Mouse (Mus musculus) gastrocnemius, postnatal 36 days (tissue): ENCODE measurements at regions not wholly inside any gene's neighbourhood (a gene's known extent, or its start where the extent isn't known, plus 50 kb on each side); places are given as distances from the start of the nearest gene placed in this dataset.

Experiments used
- DNase-seq, 2 experiments: peaks; one replicate each; pipeline ENCODE4 v3.0.0; 2022
- intact Hi-C: fragments of 180-260 bp; cut with DNase I; formaldehyde crosslinking; loops from one replicate; pipeline ENCODE4 v1.15.1; 2025

- DNase-seq: no peak
- intact Hi-C loops: no loop called here
These were observed 476.7 kb downstream of the Tmem132b start for GRCm38 (mm10) chr5:126008321-126008720.

DNA sequence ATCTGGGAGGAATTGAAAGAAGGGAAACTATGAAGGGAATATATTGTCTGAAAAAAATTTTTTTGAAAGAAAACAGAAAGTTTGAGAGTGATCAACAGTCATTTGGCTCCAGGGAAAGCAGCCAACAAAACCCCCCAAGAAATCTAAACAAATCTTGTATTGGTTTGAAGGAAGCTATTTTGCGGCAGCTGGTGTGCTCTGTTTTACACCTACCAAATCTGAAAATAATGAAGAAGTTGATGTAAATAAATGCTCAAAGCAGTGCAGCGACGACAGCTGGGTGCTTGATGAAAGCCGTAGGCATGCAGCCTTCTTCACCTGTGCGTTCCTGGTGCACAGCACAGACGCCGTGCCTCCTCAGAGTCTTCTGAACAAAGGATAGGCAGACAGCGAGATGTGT lies 488.2 kb downstream of the Tmem132b start:
- no peak for DNase-seq
- intact Hi-C loops: no loop called here

GRCm38 (mm10) chr5:126023906-126024305 lies 492.3 kb downstream of the Tmem132b start:
- DNase-seq: no peak
- intact Hi-C loops: no loop called here

- intact Hi-C loops: no loop called here
- no peak for DNase-seq
These were observed 503.3 kb downstream of the Tmem132b start for GRCm38 (mm10) chr5:126034846-126035245.

GRCm38 (mm10) chr5:126036686-126037085 lies 505.1 kb downstream of the Tmem132b start:
- no peak for DNase-seq
- intact Hi-C loops: no loop called here

DNA sequence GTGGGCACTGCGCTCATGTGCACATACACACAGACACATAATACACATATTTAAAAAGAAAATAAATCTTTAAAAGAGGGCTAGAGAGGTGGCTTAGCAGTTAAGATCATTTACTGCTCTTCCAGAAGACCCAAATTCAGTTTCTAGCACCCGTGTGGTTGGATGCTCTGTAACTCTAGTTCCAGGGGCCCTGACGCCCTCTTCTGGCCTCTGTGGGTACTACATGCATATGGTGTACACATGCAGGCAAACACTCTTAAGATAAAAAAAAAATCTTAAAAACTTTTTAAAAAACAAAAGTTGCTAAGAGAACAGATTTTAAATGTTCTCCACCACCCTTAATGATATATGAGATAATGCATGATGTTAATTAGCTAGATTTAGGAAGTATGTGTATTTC lies 514.2 kb downstream of the Tmem132b start:
- DNase-seq: no peak
- intact Hi-C loops: no loop called here

- DNase-seq: no peak
- intact Hi-C loops: no loop called here
These were observed 532.1 kb downstream of the Tmem132b start for GRCm38 (mm10) chr5:126063644-126064043.

- intact Hi-C loops: no loop called here
These were observed 547.8 kb downstream of the Tmem132b start for GRCm38 (mm10) chr5:126079281-126079838.

DNA sequence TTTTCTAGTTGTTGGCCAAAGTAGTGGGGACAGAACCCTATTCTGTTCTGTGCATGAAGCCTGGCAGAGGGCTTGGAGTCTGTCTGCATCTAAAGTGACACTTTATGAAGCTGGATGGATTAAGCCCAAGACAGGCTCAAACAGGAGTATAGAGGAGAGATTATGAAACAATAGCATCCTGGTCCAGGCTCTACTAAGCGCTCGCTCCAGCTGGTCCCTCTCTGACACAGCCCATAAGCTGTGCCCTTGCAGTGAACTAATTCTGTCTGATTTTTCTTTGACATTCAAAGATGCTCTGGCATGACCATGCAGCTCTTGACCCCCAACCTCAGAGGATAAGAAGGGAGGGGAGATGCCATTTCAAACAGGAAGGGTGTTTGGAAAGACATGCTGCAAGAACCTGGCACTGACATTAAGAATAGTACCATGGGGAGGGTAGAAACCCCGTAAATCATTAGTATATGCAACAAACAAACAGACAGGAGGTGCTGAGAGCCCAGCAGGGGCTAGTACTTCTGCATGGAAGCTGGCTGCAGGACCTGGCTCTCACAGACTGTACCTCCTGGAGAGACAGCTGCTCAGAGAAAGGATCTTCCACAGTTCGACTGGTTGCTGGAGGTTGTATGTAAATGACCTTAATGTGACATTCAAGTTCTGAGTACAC lies 556.8 kb downstream of the Tmem132b start:
- DNase-seq: no peak
- intact Hi-C loops: no loop called here

More at GRCm38 (mm10) chr5:126079281-126079838, 547.8 kb downstream of the Tmem132b start:
- no peak for DNase-seq

GRCm38 (mm10) chr5:126093196-126093595 lies 561.6 kb downstream of the Tmem132b start:
- intact Hi-C loops: no loop called here
- no peak for DNase-seq

GRCm38 (mm10) chr5:126096616-126097261 lies 565.2 kb downstream of the Tmem132b start:
- intact Hi-C loops: no loop called here
- no peak for DNase-seq

DNA sequence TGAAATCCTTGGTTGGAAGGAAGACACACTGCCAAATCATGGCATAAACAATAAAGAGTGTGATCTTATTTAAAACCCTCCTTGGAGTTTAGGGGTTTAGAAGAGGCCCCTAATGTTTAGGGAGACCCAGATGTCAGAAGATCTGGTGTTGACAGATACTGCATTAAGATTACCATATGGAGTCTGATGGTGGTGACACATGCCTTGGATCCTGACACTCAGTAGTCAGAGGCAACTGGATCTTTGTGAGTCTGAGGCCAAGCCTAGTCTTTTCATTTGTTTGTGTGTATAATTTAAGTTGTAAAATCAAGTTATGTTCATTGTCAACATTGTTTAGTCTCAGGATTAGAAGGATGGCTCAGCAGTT lies 565.7 kb downstream of the Tmem132b start:
- intact Hi-C loops: no loop called here
- no peak for DNase-seq

DNA sequence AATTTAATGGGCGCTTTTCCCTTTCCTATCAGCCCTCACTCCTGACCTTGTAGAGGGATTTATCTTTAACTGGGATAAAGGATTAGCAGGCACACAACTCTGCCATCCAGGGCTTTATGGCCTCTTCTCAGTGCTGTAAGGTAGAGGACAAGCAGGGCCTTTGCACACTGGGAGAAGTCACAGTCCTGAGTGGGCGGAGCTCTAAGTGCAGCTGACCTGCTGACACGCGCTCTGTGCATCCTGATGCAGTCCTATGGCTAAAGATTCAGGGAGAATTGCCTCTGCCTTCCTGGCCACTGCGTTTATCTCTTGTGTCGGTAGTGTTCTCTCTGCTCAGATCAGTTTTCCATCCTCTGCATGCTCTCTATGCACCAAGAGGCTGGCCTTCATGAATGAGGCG lies 566.9 kb downstream of the Tmem132b start:
- intact Hi-C loops: no loop called here
- no peak for DNase-seq

DNA sequence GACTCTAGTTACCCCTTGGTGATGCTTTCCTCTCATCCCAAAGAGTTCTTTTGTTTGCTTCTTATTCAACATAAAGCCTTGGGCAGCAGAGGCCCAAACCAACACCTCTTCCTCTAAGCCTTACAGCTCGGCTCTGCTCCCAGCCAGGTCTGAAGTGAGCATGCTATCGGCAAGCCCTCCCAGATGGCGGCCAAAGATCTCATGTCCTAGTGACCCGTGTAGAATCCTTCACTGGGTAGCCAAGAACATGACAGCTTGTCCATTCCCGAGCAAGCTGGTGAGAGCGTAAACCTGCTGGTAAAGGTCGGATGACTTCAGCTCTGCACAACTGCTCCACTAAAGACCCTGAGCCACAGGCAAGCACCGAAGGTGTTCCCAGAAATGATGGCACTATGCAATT lies 568.4 kb downstream of the Tmem132b start:
- DNase-seq: no peak
- intact Hi-C loops: no loop called here

DNA sequence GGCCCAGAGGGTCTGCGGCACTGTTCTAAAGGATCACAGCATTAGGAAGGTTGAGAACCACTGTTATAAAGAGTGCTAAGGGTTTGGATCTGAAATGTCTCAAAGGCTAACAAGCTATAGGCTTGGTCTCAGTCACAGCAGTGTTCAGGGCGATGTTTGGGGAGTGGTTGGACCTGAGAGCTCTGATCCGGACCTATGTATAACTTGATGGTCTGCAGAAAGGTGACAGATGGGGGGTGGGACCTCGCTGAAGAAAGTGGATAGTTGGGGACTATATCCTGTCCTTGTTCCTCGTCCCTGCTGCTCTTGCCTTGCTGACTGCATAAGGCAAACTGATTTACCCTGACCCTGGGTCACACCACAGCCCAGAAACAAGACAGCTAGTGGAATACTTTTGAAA lies 572.9 kb downstream of the Tmem132b start:
- DNase-seq: no peak
- intact Hi-C loops: no loop called here

DNA sequence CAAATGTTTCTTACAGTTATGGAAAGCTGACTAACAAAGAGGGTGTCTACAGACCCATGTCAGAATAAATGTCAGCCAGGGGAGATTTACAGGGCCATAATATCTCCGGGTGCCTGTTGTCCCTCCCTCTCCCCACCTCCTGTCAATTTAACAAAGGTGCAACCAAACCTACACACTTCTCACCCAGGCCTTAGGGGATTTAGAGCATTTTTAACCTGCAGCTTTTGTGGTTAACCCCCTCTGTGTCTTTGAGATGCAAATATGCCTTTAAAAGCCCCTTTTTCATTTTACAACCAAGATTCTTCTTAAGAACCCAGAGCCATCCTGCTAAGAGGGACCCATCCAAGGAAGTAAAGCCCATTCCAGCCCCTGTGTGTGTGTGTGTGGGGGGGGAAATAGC lies 573.3 kb downstream of the Tmem132b start:
- intact Hi-C loops: no loop called here

GRCm38 (mm10) chr5:126105446-126105845 lies 573.9 kb downstream of the Tmem132b start:
- intact Hi-C loops: no loop called here

More for the DNA sequence above, 573.3 kb downstream of the Tmem132b start:
- DNase-seq: no peak

GRCm38 (mm10) chr5:126107020-126107419 lies 575.4 kb downstream of the Tmem132b start:
- no peak for DNase-seq
- intact Hi-C loops: no loop called here

More at GRCm38 (mm10) chr5:126105446-126105845, 573.9 kb downstream of the Tmem132b start:
- no peak for DNase-seq

DNA sequence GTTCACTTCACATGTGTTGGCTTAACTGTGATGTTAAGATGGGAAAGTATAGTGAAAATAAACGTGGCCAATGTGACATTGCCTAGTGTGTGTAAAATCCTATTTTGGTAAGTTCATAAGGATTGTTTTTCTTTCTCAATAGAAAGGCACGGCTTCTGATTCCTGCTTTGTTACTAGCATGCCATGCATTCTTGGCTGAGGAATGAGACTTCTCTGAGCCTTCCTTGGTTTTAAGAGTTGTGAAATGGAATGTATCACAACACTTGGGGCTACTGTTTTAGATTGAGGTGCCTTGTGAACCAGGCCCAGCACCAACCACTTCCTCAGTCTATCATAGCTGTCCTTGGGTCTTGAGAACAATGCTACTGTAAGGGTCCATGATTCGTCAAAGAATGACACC lies 577.3 kb downstream of the Tmem132b start:
- DNase-seq: no peak
- intact Hi-C loops: no loop called here

GRCm38 (mm10) chr5:126117291-126117690 lies 585.7 kb downstream of the Tmem132b start:
- DNase-seq: no peak
- intact Hi-C loops: no loop called here

DNA sequence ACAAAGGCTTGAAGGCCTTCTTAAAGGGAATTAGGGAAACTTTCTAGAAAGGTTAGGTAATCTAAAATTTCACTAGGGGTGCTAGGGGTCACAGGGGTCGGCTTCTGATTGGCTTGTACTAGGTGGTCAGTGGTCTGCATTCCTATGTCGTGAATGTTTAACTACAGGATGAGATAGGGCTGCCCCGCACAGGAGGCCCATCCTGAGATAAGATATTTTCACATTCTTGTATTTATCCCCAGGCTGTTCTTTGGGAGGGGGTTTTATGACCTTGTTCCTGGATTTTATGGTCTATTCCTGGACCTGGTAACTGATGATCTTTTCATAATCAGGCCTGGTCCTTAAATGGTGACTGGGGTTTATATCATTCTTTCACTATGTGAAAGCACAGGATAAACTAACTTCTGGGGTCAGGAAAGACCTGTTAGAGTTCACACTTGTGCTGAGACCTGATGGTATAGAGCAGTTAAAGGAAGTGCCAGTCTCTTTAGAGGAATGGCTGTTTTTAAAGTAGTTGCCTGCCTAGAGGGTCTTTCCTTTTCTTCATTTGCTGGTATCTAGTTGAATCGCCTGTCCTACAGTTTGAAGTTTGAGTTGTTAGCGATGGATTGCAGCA lies 586.4 kb downstream of the Tmem132b start:
- intact Hi-C loops: no loop called here
- DNase-seq: no peak

- DNase-seq: no peak
- intact Hi-C loops: no loop called here
These were observed 587.2 kb downstream of the Tmem132b start for GRCm38 (mm10) chr5:126118731-126119130.
